Comparison of ENCODE assay signal across 8 mouse cellular contexts in the genomic region with DNA sequence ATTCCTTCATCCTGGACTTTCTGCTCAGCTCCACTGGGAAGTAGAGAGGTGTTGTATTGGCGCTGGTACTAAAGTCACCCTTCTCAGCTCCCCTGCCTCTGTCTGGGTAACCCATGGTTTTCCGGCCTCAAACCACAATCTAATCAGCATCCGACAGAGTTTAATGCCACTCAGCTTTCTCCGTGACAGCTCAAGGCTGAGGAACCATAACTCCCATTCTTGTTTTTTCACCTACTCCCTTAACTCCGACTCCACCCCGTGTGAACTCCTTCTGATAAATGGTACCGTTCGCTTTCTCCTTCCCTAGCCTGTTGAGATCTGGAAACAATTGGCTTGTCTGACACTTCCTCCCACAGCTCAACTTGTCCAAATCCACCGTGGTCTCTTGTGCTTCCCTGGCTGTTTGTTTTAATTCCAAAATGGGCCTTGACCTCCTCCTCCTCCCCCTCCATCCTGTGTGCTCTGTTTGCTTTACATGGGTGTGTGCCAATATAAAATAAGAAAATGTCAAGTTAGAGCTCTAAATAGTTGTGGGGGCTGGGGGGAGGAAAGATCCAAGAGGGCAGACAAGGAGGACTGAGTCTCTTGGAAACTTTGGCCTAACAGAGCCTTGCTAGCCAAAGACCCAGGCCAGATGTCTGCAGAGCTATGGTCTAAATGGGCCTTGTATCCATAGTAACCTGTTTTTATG. TPM values are rescaled to one million over a fixed set of nuclear protein-coding genes. Genes with fewer than 3 reads are reported as not detected.
DNase-seq lines count a peak whose midpoint lies in the region; ATAC-seq and TF ChIP-seq lines count a peak whose summit lies in the region.

No protein-coding gene starts in this region.

- no peak overlapping the region for H3K4me2 ChIP-seq in kidney, embryonic 16.5 days (replicated peaks; ENCODE audit: low read depth, low read length)
- H3K4me2 ChIP-seq in heart, postnatal 0 days (ENCODE audit: low read depth, low read length), result 0 out of 2 replicates have a peak overlapping the region, but pooled peaks have one; percentile 6
- no peak overlapping the region for H3K4me2 ChIP-seq in midbrain, embryonic 16.5 days (ENCODE audit: low read length)

- peaks cover 21% of the 10 kb centered on the region for H3K4me1 ChIP-seq in kidney, embryonic 16.5 days (ENCODE audit: insufficient read depth, low read length)
- H3K4me1 ChIP-seq in heart, postnatal 0 days (ENCODE audit: control insufficient read depth, insufficient read depth), result peaks cover 8% of the 10 kb centered on the region; the same call in 1 of the 2 replicates
- H3K4me1 ChIP-seq in midbrain, embryonic 16.5 days (ENCODE audit: control insufficient read depth, insufficient read depth, low read length), result no peaks in the 10 kb centered on the region

- 26% methylated on average over 9 of the region's 9 CpGs for WGBS in kidney, embryonic 16.5 days
- WGBS in heart, postnatal 0 days, result 34% methylated on average over 9 of the region's 9 CpGs
- 71% methylated on average over 9 of the region's 9 CpGs for WGBS in midbrain, embryonic 16.5 days

- no peaks in the 10 kb centered on the region for H3K9me3 ChIP-seq in kidney, embryonic 16.5 days (ENCODE audit: low read length)
- H3K9me3 ChIP-seq in heart, postnatal 0 days (replicated peaks; ENCODE audit: control insufficient read depth, low read length), result no peaks in the 10 kb centered on the region
- H3K9me3 ChIP-seq in midbrain, embryonic 16.5 days (replicated peaks; ENCODE audit: control insufficient read depth, low read length, poor library complexity, severe bottlenecking), result no peaks in the 10 kb centered on the region

- H3K9ac ChIP-seq in kidney, embryonic 16.5 days (replicated peaks; ENCODE audit: low read length), result no peak overlapping the region
- H3K9ac ChIP-seq in heart, postnatal 0 days (replicated peaks; ENCODE audit: low read depth, low read length), result no peak overlapping the region
- H3K9ac ChIP-seq in midbrain, embryonic 16.5 days (ENCODE audit: low read depth, low read length), result no peak overlapping the region

- intact Hi-C loops in left cerebral cortex, postnatal 4 days (cut with DNase I), result no loop called here

- no peak for TF ChIP-seq CTCF in heart, postnatal 0 days (IDR thresholded peaks at IDR 0.05; ENCODE audit: low read depth)

- peak; percentile 81 for ATAC-seq in kidney, embryonic 16.5 days (ENCODE audit: low FRiP score, low TSS enrichment)
- ATAC-seq in heart, postnatal 0 days (ENCODE audit: insufficient read depth, low read depth), result peak; percentile 11; the same call in 1 of the 2 replicates
- peak; percentile 93 for ATAC-seq in megakaryocyte progenitor cell, adult 5-6 weeks (replicated peaks; ENCODE audit: poor library complexity)
- ATAC-seq in midbrain, embryonic 16.5 days, result no peak

- no peaks in the 10 kb centered on the region for H3K36me3 ChIP-seq in kidney, embryonic 16.5 days (ENCODE audit: insufficient read depth, low read length)
- H3K36me3 ChIP-seq in heart, postnatal 0 days (replicated peaks; ENCODE audit: control insufficient read depth, insufficient read depth, low read length), result no peaks in the 10 kb centered on the region
- H3K36me3 ChIP-seq in midbrain, embryonic 16.5 days (ENCODE audit: control insufficient read depth, insufficient read depth, low read length), result no peaks in the 10 kb centered on the region

- TF ChIP-seq EP300 in heart, postnatal 0 days (IDR thresholded peaks at IDR 0.05; ENCODE audit: low read depth), result no peak

- H3K27me3 ChIP-seq in kidney, embryonic 16.5 days (ENCODE audit: insufficient read depth, low read length), result no peaks in the 10 kb centered on the region
- H3K27me3 ChIP-seq in heart, postnatal 0 days (ENCODE audit: control insufficient read depth, insufficient read depth, low read length), result no peaks in the 10 kb centered on the region
- no peaks in the 10 kb centered on the region for H3K27me3 ChIP-seq in midbrain, embryonic 16.5 days (ENCODE audit: control insufficient read depth, insufficient read depth, low read depth, low read length)

- no peak overlapping the region for H3K4me3 ChIP-seq in kidney, embryonic 16.5 days (ENCODE audit: low read length)
- no peak overlapping the region for H3K4me3 ChIP-seq in heart, postnatal 0 days (ENCODE audit: low read depth, low read length)
- no peak overlapping the region for H3K4me3 ChIP-seq in midbrain, embryonic 16.5 days (ENCODE audit: low read depth, low read length)

- H3K27ac ChIP-seq in kidney, embryonic 16.5 days (ENCODE audit: low read length), result peak overlapping the region; percentile 13; the same call in 1 of the 2 replicates
- H3K27ac ChIP-seq in heart, postnatal 0 days (ENCODE audit: low read depth), result 0 out of 2 replicates have a peak overlapping the region, but pooled peaks have one; percentile 3
- no peak overlapping the region for H3K27ac ChIP-seq in midbrain, embryonic 16.5 days (ENCODE audit: low read length)

- no peak for DNase-seq in kidney, adult 8-10 months
- DNase-seq in c-Kit-positive CD71-negative TER-119-negative erythroid progenitor cells, embryonic 14.5 days (ENCODE audit: low read depth), result peak; percentile 65
- DNase-seq in heart, postnatal 0 days (ENCODE audit: low spot score), result peak; percentile 51
- no peak for DNase-seq in left cerebral cortex, postnatal 4 days
- no peak for DNase-seq in layer of hippocampus, postnatal 14 days (ENCODE audit: low spot score in 2 of 2)

RNA-seq across cellular contexts. Expression of gene Serp2, which starts 12.7 kb away (rescaled TPM):
- 10.0 and 12.2 TPM in 2 replicates for polyA plus RNA-seq in kidney, embryonic 16.5 days (2015; fragmentation: Nextera tagmentation; extraction: Ambion mirVana)
- total RNA-seq in heart, postnatal 0 days (2014; rRNA removed; ENCODE audit: low replicate concordance), result 0.54 and 7.2 TPM in 2 replicates
- polyA plus RNA-seq in heart, postnatal 0 days (2015; fragmentation: Nextera tagmentation; extraction: Ambion mirVana), result 2.3 and 3.1 TPM in 2 replicates
- total RNA-seq in megakaryocyte progenitor cell, adult 5-6 weeks (2015), result not detected in 2 replicates
- total RNA-seq in megakaryocyte progenitor cell, adult 5-6 weeks (2017), result not detected in 2 replicates
- total RNA-seq in left cerebral cortex, postnatal 4 days (2021), result 100 to 1,000 TPM; 174 to 175 TPM
- total RNA-seq in layer of hippocampus, postnatal 14 days (2021), result 100 to 1,000 TPM; 138 to 146 TPM
- polyA plus RNA-seq in midbrain, embryonic 16.5 days (2015; fragmentation: Nextera tagmentation; extraction: Ambion mirVana), result 207 and 239 TPM in 2 replicates

Comparison
In these comparisons a context has a peak if more than half of its experiments do, and no peak if none do; other contexts are left out.
1. DNase-seq: peak in c-Kit-positive CD71-negative TER-119-negative erythroid progenitor cells, embryonic 14.5 days (single experiment) and heart, postnatal 0 days (single experiment); none in kidney, adult 8-10 months (0 of 2), left cerebral cortex, postnatal 4 days (single experiment) and layer of hippocampus, postnatal 14 days (0 of 2).
2. RNA of gene Serp2, which starts 12.7 kb away (total RNA-seq): 174 to 175 TPM in left cerebral cortex, postnatal 4 days and 138 to 146 TPM in layer of hippocampus, postnatal 14 days; 0.54 to 7.2 TPM in heart, postnatal 0 days and not detected in megakaryocyte progenitor cell, adult 5-6 weeks; every median in the first group is over 10 times any median in the second.